Mouse (Mus musculus) bone marrow, adult 2 months (tissue): ENCODE measurements around the gene Fam213a.

Source experiments
- CTCF ChIP-seq: fragments of 200-500 bp; IDR thresholded peaks from 2 replicates; pipeline ENCODE4 v1.5.1; 2011; ENCODE audit warnings: low read length, control low read depth; ENCODE audit not compliant: control insufficient read depth, insufficient read depth
- POLR2A ChIP-seq: fragments of 200-500 bp; IDR thresholded peaks from 2 replicates; pipeline ENCODE4 v1.6.1; 2011; ENCODE audit warnings: low read depth, mild to moderate bottlenecking, control low read depth, low read length, borderline replicate concordance; ENCODE audit not compliant: control insufficient read depth

DNA sequence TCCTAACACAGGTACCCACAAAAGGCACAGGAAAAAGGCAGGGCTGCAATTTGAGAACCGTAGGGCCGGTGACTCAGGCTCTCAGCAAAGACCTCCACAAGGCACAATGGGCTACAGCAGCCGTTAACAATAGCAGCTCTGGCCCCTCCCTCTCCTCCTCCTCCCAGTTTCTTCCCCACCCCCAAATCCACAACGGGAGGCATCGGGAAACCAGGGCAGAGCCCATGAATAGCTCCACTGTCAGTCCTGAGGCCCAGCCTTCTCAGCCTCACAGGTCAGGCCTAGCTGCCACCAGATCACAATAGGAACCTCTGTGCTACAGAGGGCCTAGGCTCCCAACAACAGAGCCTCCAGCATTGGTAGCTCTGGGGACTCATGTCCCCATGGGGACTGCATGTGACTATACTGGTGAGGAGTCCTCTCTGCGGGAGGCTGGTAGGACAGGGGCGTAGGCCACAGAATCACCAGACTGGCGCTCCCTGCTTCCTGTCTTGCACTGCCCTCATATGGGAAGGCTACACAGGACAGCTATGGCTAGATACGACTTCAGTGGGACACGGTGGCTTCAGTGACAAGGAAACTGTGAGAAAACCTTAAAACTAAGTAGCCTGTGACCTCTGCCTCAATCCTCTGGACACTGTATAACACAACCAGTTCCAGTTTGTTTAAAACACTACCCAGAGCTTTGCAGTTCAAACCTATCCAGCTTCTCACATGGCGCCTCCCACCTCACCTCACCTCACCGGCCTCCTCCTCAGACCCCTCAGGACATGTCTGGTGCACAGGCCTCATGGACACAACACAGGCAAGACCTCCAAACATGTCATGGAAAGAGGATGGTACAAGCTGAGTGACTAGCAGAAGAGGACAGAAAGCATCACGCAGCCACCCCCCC lies 57.1 kb downstream of the Fam213a start:
- TF ChIP-seq CTCF (peak; percentile 42; the same call in 1 of the 2 replicates), POLR2A (no peak)
